Mouse (Mus musculus): Measurements from ENCODE around the gene Wdtc1. TPM values are rescaled to one million over a fixed set of nuclear protein-coding genes. Genes with fewer than 3 reads are reported as not detected.
A peak's percentile ranks its signal among the peaks of the same experiment; 100 is the strongest.

Gene Wdtc1
- polyA plus RNA-seq, 1 experiment from 2014 or later = 5.5 TPM

- DNase-seq = no peak
- H3K4me2 ChIP-seq = peak overlapping the region; percentile 55
- H3K4me1 ChIP-seq (replicated peaks) = peaks cover 69% of the 10 kb centered on the region
- H3K27me3 ChIP-seq = no peaks in the 10 kb centered on the region
- peak overlapping the region; percentile 30; the same call in 1 of the 2 replicates for H3K9ac ChIP-seq
- no peaks in the 10 kb centered on the region for H3K9me3 ChIP-seq (replicated peaks)
- H3K27ac ChIP-seq = peak overlapping the region; percentile 79
- H3K36me3 ChIP-seq = peaks cover 3% of the 10 kb centered on the region; the same call in 1 of the 2 replicates
- ATAC-seq (ENCODE audit: low read depth) = no peak
- 49% methylated on average over 6 of the region's 6 CpGs for WGBS (ENCODE audit: insufficient replicate concordance)
- no peak overlapping the region; the same call in 1 of the 2 replicates for H3K4me3 ChIP-seq (replicated peaks)
Measured at GRCm38 (mm10) chr4:133390585-133390984, 37.3 kb upstream of the Wdtc1 start.

- no peak overlapping the region; the same call in 1 of the 2 replicates for H3K4me3 ChIP-seq (replicated peaks)
- 22% methylated on average over 2 of the region's 2 CpGs for WGBS (ENCODE audit: insufficient replicate concordance)
- peaks cover 6% of the 10 kb centered on the region for H3K36me3 ChIP-seq
- peak overlapping the region; percentile 30 for H3K9ac ChIP-seq
- ATAC-seq (ENCODE audit: low read depth) (peak; percentile 94), DNase-seq (peak; percentile 83)
- H3K27ac ChIP-seq = peak overlapping the region; percentile 79
- no peaks in the 10 kb centered on the region for H3K27me3 ChIP-seq
- no peaks in the 10 kb centered on the region for H3K9me3 ChIP-seq (replicated peaks)
- H3K4me2 ChIP-seq = peak overlapping the region; percentile 55
- H3K4me1 ChIP-seq (replicated peaks) = peaks cover 64% of the 10 kb centered on the region
Measured at GRCm38 (mm10) chr4:133390042-133390441, 36.8 kb upstream of the Wdtc1 start.

GRCm38 (mm10) chr4:133388781-133389552 lies 35.7 kb upstream of the Wdtc1 start:
- Histone ChIP-seq H3K4me3 (replicated peaks) (no peak overlapping the region), H3K9ac (0 out of 2 replicates have a peak overlapping the region, but pooled peaks have one; percentile 30), H3K9me3 (replicated peaks) (no peaks in the 10 kb centered on the region), H3K27me3 (no peaks in the 10 kb centered on the region), H3K36me3 (peaks cover 14% of the 10 kb centered on the region), H3K4me1 (replicated peaks) (peaks cover 53% of the 10 kb centered on the region), H3K4me2 (no peak overlapping the region; the same call in 1 of the 2 replicates), H3K27ac (peak overlapping the region; percentile 79)
- DNase-seq (no peak), ATAC-seq (ENCODE audit: low read depth) (no peak)
- 85% methylated on average over 16 of the region's 16 CpGs for WGBS (ENCODE audit: insufficient replicate concordance)

- Histone ChIP-seq H3K27me3 (no peaks in the 10 kb centered on the region), H3K27ac (no peak overlapping the region; the same call in 1 of the 2 replicates), H3K9ac (no peak overlapping the region), H3K36me3 (peaks cover 20% of the 10 kb centered on the region), H3K4me1 (replicated peaks) (peaks cover 40% of the 10 kb centered on the region), H3K4me3 (replicated peaks) (no peak overlapping the region), H3K4me2 (no peak overlapping the region), H3K9me3 (replicated peaks) (no peaks in the 10 kb centered on the region)
- DNase-seq (no peak), ATAC-seq (ENCODE audit: low read depth) (no peak)
Measured at GRCm38 (mm10) chr4:133387053-133387452, 33.8 kb upstream of the Wdtc1 start.

GRCm38 (mm10) chr4:133386061-133386797 lies 32.9 kb upstream of the Wdtc1 start:
- 85% methylated on average over 7 of the region's 7 CpGs for WGBS (ENCODE audit: insufficient replicate concordance)
- H3K36me3 ChIP-seq = peaks cover 28% of the 10 kb centered on the region
- H3K4me3 ChIP-seq (replicated peaks) = no peak overlapping the region
- 0 out of 2 replicates have a peak overlapping the region, but pooled peaks have one; percentile 32 for H3K27ac ChIP-seq
- DNase-seq (no peak), ATAC-seq (ENCODE audit: low read depth) (no peak)
- H3K4me1 ChIP-seq (replicated peaks) = peaks cover 34% of the 10 kb centered on the region
- no peak overlapping the region for H3K9ac ChIP-seq
- H3K27me3 ChIP-seq = no peaks in the 10 kb centered on the region
- H3K9me3 ChIP-seq (replicated peaks) = no peaks in the 10 kb centered on the region
- H3K4me2 ChIP-seq = no peak overlapping the region

- H3K27me3 ChIP-seq = no peaks in the 10 kb centered on the region
- ATAC-seq (ENCODE audit: low read depth) (no peak), DNase-seq (no peak)
- H3K4me3 ChIP-seq (replicated peaks) = no peak overlapping the region
- peaks cover 29% of the 10 kb centered on the region for H3K36me3 ChIP-seq
- H3K4me2 ChIP-seq = no peak overlapping the region
- WGBS (ENCODE audit: insufficient replicate concordance) = 71% methylated on average over 8 of the region's 8 CpGs
- no peaks in the 10 kb centered on the region for H3K9me3 ChIP-seq (replicated peaks)
- H3K9ac ChIP-seq = no peak overlapping the region
- peaks cover 52% of the 10 kb centered on the region for H3K4me1 ChIP-seq (replicated peaks)
- H3K27ac ChIP-seq = peak overlapping the region; percentile 58; the same call in 1 of the 2 replicates
Measured at GRCm38 (mm10) chr4:133381141-133381540, 27.9 kb upstream of the Wdtc1 start.

- Histone ChIP-seq H3K4me1 (replicated peaks) (peaks cover 58% of the 10 kb centered on the region), H3K9me3 (replicated peaks) (no peaks in the 10 kb centered on the region), H3K9ac (peak overlapping the region; percentile 30; the same call in 1 of the 2 replicates), H3K4me2 (no peak overlapping the region), H3K27me3 (no peaks in the 10 kb centered on the region), H3K36me3 (peaks cover 29% of the 10 kb centered on the region), H3K4me3 (replicated peaks) (no peak overlapping the region), H3K27ac (peak overlapping the region; percentile 58)
- DNase-seq (no peak), ATAC-seq (ENCODE audit: low read depth) (no peak)
- WGBS (ENCODE audit: insufficient replicate concordance) = 79% methylated on average over 6 of the region's 6 CpGs
Measured at GRCm38 (mm10) chr4:133380532-133380931, 27.3 kb upstream of the Wdtc1 start.

- no peaks in the 10 kb centered on the region for H3K9me3 ChIP-seq (replicated peaks)
- WGBS (ENCODE audit: insufficient replicate concordance) = 46% methylated on average over 3 of the region's 3 CpGs
- DNase-seq (no peak), ATAC-seq (ENCODE audit: low read depth) (peak; percentile 29; the same call in 1 of the 2 replicates)
- H3K4me1 ChIP-seq (replicated peaks) = peaks cover 65% of the 10 kb centered on the region
- no peaks in the 10 kb centered on the region for H3K27me3 ChIP-seq
- H3K4me3 ChIP-seq (replicated peaks) = no peak overlapping the region
- H3K36me3 ChIP-seq = peaks cover 30% of the 10 kb centered on the region
- H3K9ac ChIP-seq = peak overlapping the region; percentile 50
- peak overlapping the region; percentile 58; the same call in 1 of the 2 replicates for H3K27ac ChIP-seq
- peak overlapping the region; percentile 30 for H3K4me2 ChIP-seq
Measured at GRCm38 (mm10) chr4:133379861-133380260, 26.6 kb upstream of the Wdtc1 start.

GRCm38 (mm10) chr4:133379046-133379347 lies 25.7 kb upstream of the Wdtc1 start:
- peaks cover 26% of the 10 kb centered on the region for H3K36me3 ChIP-seq
- no peak overlapping the region for H3K4me3 ChIP-seq (replicated peaks)
- peaks cover 73% of the 10 kb centered on the region for H3K4me1 ChIP-seq (replicated peaks)
- peak overlapping the region; percentile 48 for H3K9ac ChIP-seq
- DNase-seq (no peak), ATAC-seq (ENCODE audit: low read depth) (no peak)
- H3K9me3 ChIP-seq (replicated peaks) = no peaks in the 10 kb centered on the region
- peak overlapping the region; percentile 85 for H3K27ac ChIP-seq
- peak overlapping the region; percentile 58 for H3K4me2 ChIP-seq
- no peaks in the 10 kb centered on the region for H3K27me3 ChIP-seq
- 60% methylated on average over 5 of the region's 5 CpGs for WGBS (ENCODE audit: insufficient replicate concordance)

- Histone ChIP-seq H3K36me3 (peaks cover 26% of the 10 kb centered on the region), H3K27ac (peak overlapping the region; percentile 85), H3K4me1 (replicated peaks) (peaks cover 78% of the 10 kb centered on the region), H3K4me2 (peak overlapping the region; percentile 58), H3K27me3 (no peaks in the 10 kb centered on the region), H3K4me3 (replicated peaks) (peak overlapping the region; percentile 10; the same call in 1 of the 2 replicates), H3K9ac (peak overlapping the region; percentile 56), H3K9me3 (replicated peaks) (no peaks in the 10 kb centered on the region)
- DNase-seq = peak; percentile 75
- ATAC-seq (ENCODE audit: low read depth) = peak; percentile 88
- 11% methylated on average over 13 of the region's 13 CpGs for WGBS (ENCODE audit: insufficient replicate concordance)
Measured at GRCm38 (mm10) chr4:133378236-133379045, 25.2 kb upstream of the Wdtc1 start.

Data from liver, embryonic 13.5 days (tissue).